Mouse (Mus musculus) liver, embryonic 15.5 days (tissue): ENCODE measurements around the gene Slu7. TPM values are rescaled to one million over a fixed set of nuclear protein-coding genes. Genes with fewer than 3 reads are reported as not detected.
A peak's percentile ranks its signal among the peaks of the same experiment; 100 is the strongest.

ENCODE experiments used
- ATAC-seq: fragments of 200-750 bp; cut with Nextera tagmentation; 2 replicates; pipeline ENCODE4 v1.8.0; 2017; ENCODE audit warnings: moderate number of reproducible peaks, mild to moderate bottlenecking, moderate library complexity; ENCODE audit not compliant: insufficient read depth
- H3K27ac ChIP-seq: fragments of 300-500 bp; sonication (generic); replicated peaks from 2 replicates; pipeline ENCODE4 v1.5.1; 2015; ENCODE audit warnings: mild to moderate bottlenecking, inconsistent platforms
- H3K27me3 ChIP-seq: fragments of 300-500 bp; sonication (generic); 2 replicates; pipeline ENCODE4 v1.6.1; 2015; ENCODE audit warnings: mild to moderate bottlenecking, inconsistent platforms
- H3K36me3 ChIP-seq: fragments of 300-500 bp; sonication (generic); replicated peaks from 2 replicates; pipeline ENCODE4 v1.6.1; 2015; ENCODE audit warnings: moderate library complexity, mild to moderate bottlenecking, inconsistent platforms
- H3K4me1 ChIP-seq: fragments of 300-500 bp; sonication (generic); replicated peaks from 2 replicates; pipeline ENCODE4 v1.6.1; 2015; ENCODE audit warnings: inconsistent platforms
- H3K4me2 ChIP-seq: fragments of 300-500 bp; sonication (generic); 2 replicates; pipeline ENCODE4 v1.6.1; 2015; ENCODE audit warnings: moderate library complexity, mild to moderate bottlenecking, inconsistent platforms
- H3K4me3 ChIP-seq: fragments of 300-500 bp; sonication (generic); replicated peaks from 2 replicates; pipeline ENCODE4 v1.5.1; 2015; ENCODE audit warnings: mild to moderate bottlenecking, inconsistent platforms
- H3K9ac ChIP-seq: fragments of 300-500 bp; sonication (generic); 2 replicates; pipeline ENCODE4 v1.6.1; 2015; ENCODE audit warnings: moderate library complexity, mild to moderate bottlenecking, inconsistent platforms
- H3K9me3 ChIP-seq: fragments of 300-500 bp; sonication (generic); replicated peaks from 2 replicates; pipeline ENCODE4 v1.6.1; 2016; ENCODE audit warnings: inconsistent platforms
- WGBS: fragments of 180-500 bp; shearing (Covaris S2); methylation state at CpG from one replicate; pipeline ENCODE4 v1.1.7; 2015; ENCODE audit warnings: mixed read lengths; ENCODE audit not compliant: insufficient replicate concordance; 5-methylcytosine and 5-hydroxymethylcytosine counted together
- polyA plus RNA-seq: library from polyadenylated mRNA; unstranded; fragments of >200 nt; fragmentation: Nextera tagmentation; extraction: Ambion mirVana; gene quantifications from 2 replicates; pipeline ENCODE4 v1.2.1, GENCODE M21; 2015

Gene Slu7
- polyA plus RNA-seq, 1 experiment from 2014 or later = 24.5 TPM

DNA sequence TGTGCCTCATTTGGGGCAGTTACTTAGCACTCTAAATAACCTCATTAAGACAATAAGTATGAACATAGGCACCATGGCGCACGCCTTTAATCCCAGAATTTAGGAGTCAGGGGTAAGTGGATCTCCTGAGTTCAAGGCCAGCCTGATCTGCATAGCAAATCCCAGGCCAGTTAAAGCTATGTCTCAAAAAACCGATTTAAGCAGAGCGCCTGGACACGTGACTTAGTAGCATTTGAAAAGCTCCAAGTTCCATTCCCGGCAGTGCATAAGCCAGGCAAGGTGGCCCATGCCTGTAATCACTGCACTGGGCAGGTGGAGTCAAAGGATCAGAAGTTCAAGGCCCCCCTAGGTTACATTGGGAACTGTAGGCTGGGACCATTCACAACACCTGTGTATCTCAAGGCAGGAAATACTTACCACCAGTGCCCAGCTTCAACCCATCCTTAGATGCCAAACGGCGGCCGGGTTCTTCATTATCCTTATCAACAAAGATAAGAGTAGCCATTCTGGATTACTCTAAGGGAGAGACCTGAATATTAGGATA, 8.3 kb upstream of the Slu7 start:
- no peak overlapping the region for H3K27ac ChIP-seq
- H3K27me3 ChIP-seq = no peaks in the 10 kb centered on the region
- ATAC-seq = no peak
- H3K4me2 ChIP-seq = peak overlapping the region; percentile 79
- peak overlapping the region; percentile 73 for H3K4me3 ChIP-seq
- peaks cover 15% of the 10 kb centered on the region for H3K4me1 ChIP-seq
- 0 out of 2 replicates have a peak, but pooled peaks cover 6% of the 10 kb centered on the region for H3K36me3 ChIP-seq
- H3K9ac ChIP-seq = peak overlapping the region; percentile 84; the same call in 1 of the 2 replicates
- no peaks in the 10 kb centered on the region for H3K9me3 ChIP-seq
- WGBS = 73% methylated on average over 9 of the region's 9 CpGs

GRCm38 (mm10) chr11:43425824-43426413, 7.6 kb upstream of the Slu7 start, which contains the start of gene Pttg1:
Gene Pttg1 (minus strand): TSS chr11:43426251.
- Histone ChIP-seq H3K27me3 (no peaks in the 10 kb centered on the region), H3K27ac (peak within 1 kb of the TSS; percentile 85), H3K4me2 (peak within 1 kb of the TSS; percentile 79), H3K4me1 (peaks cover 15% of the 10 kb centered on the region), H3K4me3 (peak within 1 kb of the TSS; percentile 73), H3K36me3 (0 out of 2 replicates have a peak, but pooled peaks cover 6% of the 10 kb centered on the region), H3K9ac (peak within 1 kb of the TSS; percentile 84), H3K9me3 (no peaks in the 10 kb centered on the region)
- 3% methylated on average over 27 of the region's 27 CpGs for WGBS
- peak; percentile 97 for ATAC-seq

GRCm38 (mm10) chr11:43426414-43426884, 7.1 kb upstream of the Slu7 start:
- peak overlapping the region; percentile 79 for H3K4me2 ChIP-seq
- 13% methylated on average over 7 of the region's 7 CpGs for WGBS
- H3K9ac ChIP-seq = peak overlapping the region; percentile 35; the same call in 1 of the 2 replicates
- H3K9me3 ChIP-seq = no peaks in the 10 kb centered on the region
- H3K4me1 ChIP-seq = peaks cover 15% of the 10 kb centered on the region
- ATAC-seq = peak; percentile 69
- peak overlapping the region; percentile 73 for H3K4me3 ChIP-seq
- 0 out of 2 replicates have a peak, but pooled peaks cover 6% of the 10 kb centered on the region for H3K36me3 ChIP-seq
- peak overlapping the region; percentile 85 for H3K27ac ChIP-seq
- no peaks in the 10 kb centered on the region for H3K27me3 ChIP-seq

DNA sequence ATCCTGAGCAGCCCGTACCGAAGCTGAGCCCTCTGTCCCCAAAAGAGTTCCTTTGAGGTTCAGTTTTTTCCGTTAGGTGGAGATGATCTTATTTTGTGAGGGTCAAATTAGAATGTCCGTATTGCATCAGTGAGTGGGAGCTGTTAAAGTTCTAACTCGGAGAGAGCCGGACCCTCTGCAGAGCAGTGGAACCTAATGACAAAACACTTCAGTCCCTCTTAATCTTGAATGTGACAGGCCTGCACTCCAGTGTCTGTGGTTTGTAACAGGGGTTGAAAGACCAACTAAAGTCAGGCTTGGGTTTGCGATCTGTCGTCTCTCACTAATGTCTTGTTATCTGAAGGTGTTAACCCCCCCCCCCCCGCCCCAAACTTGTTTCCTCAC, 472 bp downstream of the Slu7 start:
- peaks cover 18% of the 10 kb centered on the region for H3K4me1 ChIP-seq
- H3K27ac ChIP-seq = peak overlapping the region; percentile 69; the same call in 1 of the 2 replicates
- no peaks in the 10 kb centered on the region for H3K27me3 ChIP-seq
- peak overlapping the region; percentile 75 for H3K4me2 ChIP-seq
- peaks cover 18% of the 10 kb centered on the region for H3K36me3 ChIP-seq
- 3% methylated on average over 9 of the region's 9 CpGs for WGBS
- H3K9me3 ChIP-seq = no peaks in the 10 kb centered on the region
- H3K9ac ChIP-seq = peak overlapping the region; percentile 74
- H3K4me3 ChIP-seq = peak overlapping the region; percentile 90
- peak; percentile 26 for ATAC-seq

DNA sequence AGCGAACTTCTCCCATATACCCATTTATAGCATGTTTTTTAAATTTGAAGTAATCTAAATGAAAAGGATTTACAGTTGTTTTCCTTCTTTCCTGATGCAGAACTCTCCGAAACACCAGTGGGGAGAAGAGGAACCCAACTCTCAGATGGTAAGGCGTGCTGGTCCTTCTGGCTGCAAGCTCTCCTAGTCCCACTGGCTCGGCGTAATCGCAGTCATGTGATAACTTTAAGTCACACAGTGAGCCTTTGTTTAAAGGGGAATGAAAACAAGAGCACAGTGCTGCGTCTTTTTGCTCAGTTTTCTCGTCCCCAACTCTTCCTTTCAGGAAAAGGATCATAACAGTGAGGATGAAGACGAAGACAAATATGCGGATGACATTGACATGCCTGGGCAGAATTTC, 7.6 kb downstream of the Slu7 start:
- Histone ChIP-seq H3K27me3 (no peaks in the 10 kb centered on the region), H3K4me1 (no peaks in the 10 kb centered on the region), H3K9ac (no peak overlapping the region), H3K4me3 (no peak overlapping the region), H3K36me3 (peaks cover 88% of the 10 kb centered on the region), H3K4me2 (no peak overlapping the region), H3K9me3 (no peaks in the 10 kb centered on the region), H3K27ac (no peak overlapping the region)
- no peak for ATAC-seq
- WGBS = 87% methylated on average over 10 of the region's 10 CpGs

GRCm38 (mm10) chr11:43443183-43443582, 9.6 kb downstream of the Slu7 start:
- H3K4me2 ChIP-seq = no peak overlapping the region
- no peak overlapping the region for H3K4me3 ChIP-seq
- no peaks in the 10 kb centered on the region for H3K9me3 ChIP-seq
- H3K36me3 ChIP-seq = peaks cover 91% of the 10 kb centered on the region
- no peak overlapping the region for H3K27ac ChIP-seq
- no peaks in the 10 kb centered on the region for H3K4me1 ChIP-seq
- H3K27me3 ChIP-seq = no peaks in the 10 kb centered on the region
- no peak overlapping the region for H3K9ac ChIP-seq
- WGBS = 89% methylated on average over 13 of the region's 13 CpGs
- ATAC-seq = no peak

DNA sequence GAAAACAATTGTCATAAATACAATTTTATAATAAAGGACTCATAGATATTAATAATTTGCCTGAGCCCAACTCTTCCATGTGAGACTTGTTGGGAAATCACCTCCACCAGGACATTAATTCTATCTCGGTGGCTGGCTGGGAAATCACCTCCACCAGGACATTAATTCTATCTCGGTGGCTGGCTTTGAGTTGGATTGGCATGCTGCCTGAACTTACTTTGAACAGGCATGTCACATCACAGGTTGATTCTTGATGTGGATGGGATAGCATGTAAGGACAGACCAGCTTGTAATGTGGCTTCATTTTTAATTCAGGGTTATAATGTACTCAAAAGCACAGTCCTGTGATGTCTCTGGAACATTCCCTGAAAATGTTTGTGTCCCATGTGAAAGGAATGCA, 16.4 kb downstream of the Slu7 start:
- 74% methylated on average over 2 of the region's 2 CpGs for WGBS
- ATAC-seq = no peak
- Histone ChIP-seq H3K4me2 (no peak overlapping the region), H3K4me1 (no peaks in the 10 kb centered on the region), H3K36me3 (peaks cover 26% of the 10 kb centered on the region), H3K9ac (no peak overlapping the region), H3K4me3 (no peak overlapping the region), H3K27ac (no peak overlapping the region), H3K9me3 (no peaks in the 10 kb centered on the region), H3K27me3 (no peaks in the 10 kb centered on the region)

GRCm38 (mm10) chr11:43451322-43451721, 17.8 kb downstream of the Slu7 start:
- Histone ChIP-seq H3K36me3 (peaks cover 12% of the 10 kb centered on the region), H3K4me3 (no peak overlapping the region), H3K4me1 (no peaks in the 10 kb centered on the region), H3K9me3 (no peaks in the 10 kb centered on the region), H3K9ac (no peak overlapping the region), H3K4me2 (no peak overlapping the region), H3K27ac (no peak overlapping the region), H3K27me3 (no peaks in the 10 kb centered on the region)
- no peak for ATAC-seq
- 31% methylated on average over 4 of the region's 4 CpGs for WGBS

- ATAC-seq = no peak
- Histone ChIP-seq H3K9ac (no peak overlapping the region), H3K4me1 (no peaks in the 10 kb centered on the region), H3K27ac (no peak overlapping the region), H3K36me3 (peaks cover 4% of the 10 kb centered on the region; the same call in 1 of the 2 replicates), H3K4me2 (no peak overlapping the region), H3K4me3 (no peak overlapping the region), H3K9me3 (no peaks in the 10 kb centered on the region), H3K27me3 (no peaks in the 10 kb centered on the region)
- 57% methylated on average over 2 of the region's 2 CpGs for WGBS
These were observed 18.7 kb downstream of the Slu7 start for GRCm38 (mm10) chr11:43452266-43452665.

DNA sequence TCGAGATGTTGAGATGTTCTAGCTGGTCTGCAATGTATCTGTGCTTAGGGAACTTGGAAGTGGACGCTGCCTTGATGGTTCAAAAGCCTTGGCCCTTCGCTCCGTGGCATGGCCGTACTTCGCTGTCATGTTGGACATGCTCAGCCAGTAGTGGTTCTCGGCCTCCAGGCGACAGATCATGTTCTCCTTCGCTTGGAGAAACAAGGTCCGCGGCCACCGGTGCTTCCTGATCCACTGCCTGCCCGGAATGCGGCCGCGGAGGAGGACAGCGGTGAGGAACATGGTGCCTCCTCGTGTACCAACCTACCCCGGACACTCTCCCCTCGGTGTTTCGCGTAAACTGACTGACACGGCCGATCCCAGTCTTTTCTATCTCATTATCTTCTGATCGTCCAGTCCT, 29.7 kb downstream of the Slu7 start:
- H3K9me3 ChIP-seq = no peaks in the 10 kb centered on the region
- no peak overlapping the region for H3K4me2 ChIP-seq
- no peak overlapping the region for H3K9ac ChIP-seq
- H3K27me3 ChIP-seq = no peaks in the 10 kb centered on the region
- ATAC-seq = no peak
- no peak overlapping the region for H3K27ac ChIP-seq
- no peak overlapping the region for H3K4me3 ChIP-seq
- 76% methylated on average over 25 of the region's 25 CpGs for WGBS
- H3K36me3 ChIP-seq = no peaks in the 10 kb centered on the region
- H3K4me1 ChIP-seq = no peaks in the 10 kb centered on the region

DNA sequence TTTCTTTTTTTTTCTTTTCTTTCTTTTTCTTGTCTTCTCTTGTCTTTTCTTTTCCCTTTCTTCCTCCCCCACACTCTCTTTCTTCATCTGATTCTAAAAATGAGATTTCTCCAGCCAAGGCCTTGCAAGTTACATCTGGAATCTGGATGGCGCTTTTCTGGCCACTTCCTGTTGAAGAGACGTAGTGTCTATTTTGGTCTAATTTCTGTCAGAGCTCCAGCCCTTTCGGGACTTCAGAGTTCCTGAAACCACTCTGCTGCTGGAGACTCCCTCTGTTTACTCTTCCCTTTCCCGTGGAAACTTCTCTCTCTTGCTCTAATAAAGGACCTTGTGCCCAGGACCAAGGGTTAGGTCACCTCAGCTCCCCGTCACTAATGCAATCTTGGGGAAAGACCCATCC, 36.6 kb downstream of the Slu7 start:
- H3K9ac ChIP-seq = no peak overlapping the region
- no peak overlapping the region for H3K27ac ChIP-seq
- 21% methylated on average over 5 of the region's 5 CpGs for WGBS
- H3K4me1 ChIP-seq = peaks cover 4% of the 10 kb centered on the region; the same call in 1 of the 2 replicates
- no peak overlapping the region for H3K4me2 ChIP-seq
- peaks cover 5% of the 10 kb centered on the region; the same call in 1 of the 2 replicates for H3K27me3 ChIP-seq
- no peak overlapping the region for H3K4me3 ChIP-seq
- ATAC-seq = no peak
- no peaks in the 10 kb centered on the region for H3K9me3 ChIP-seq
- no peaks in the 10 kb centered on the region for H3K36me3 ChIP-seq
